Mouse (Mus musculus) cerebellum, postnatal 4 days (tissue): ENCODE measurements at regions not wholly inside any gene's neighbourhood (a gene's known extent, or its start where the extent isn't known, plus 50 kb on each side); places are given as distances from the start of the nearest gene placed in this dataset.

Experiments
- DNase-seq, 2 experiments: peaks; one replicate each; pipeline ENCODE4 v3.0.0; 2022; ENCODE audit warnings: low spot score in 2 of 2, mixed read lengths in 1 of 2

GRCm38 (mm10) chr16:71197523-71197922 lies 883.8 kb downstream of the Gbe1 start:
- peak in 1 of 2 experiments; percentile 2 for DNase-seq

DNA sequence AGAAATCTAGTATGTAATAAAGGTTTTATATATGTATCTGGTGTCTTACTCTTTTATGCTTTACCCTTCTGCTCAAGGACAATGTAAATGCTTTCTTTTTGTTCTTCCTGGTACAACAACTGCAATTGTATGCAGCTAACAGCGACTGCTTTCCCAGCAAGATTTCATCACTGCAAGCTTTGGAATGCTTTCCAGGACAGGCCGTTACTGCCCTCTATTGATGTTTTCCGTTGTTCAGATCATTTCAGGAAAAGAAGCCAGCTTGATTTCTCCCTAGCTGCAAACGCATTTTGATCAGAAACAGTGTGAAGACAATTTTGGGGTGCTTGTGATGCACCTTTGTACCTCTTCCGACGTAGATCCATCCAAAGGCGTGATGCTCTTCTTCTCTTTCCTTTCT lies 895.1 kb downstream of the Gbe1 start:
- DNase-seq = peak in 1 of 2 experiments; percentile 5

DNA sequence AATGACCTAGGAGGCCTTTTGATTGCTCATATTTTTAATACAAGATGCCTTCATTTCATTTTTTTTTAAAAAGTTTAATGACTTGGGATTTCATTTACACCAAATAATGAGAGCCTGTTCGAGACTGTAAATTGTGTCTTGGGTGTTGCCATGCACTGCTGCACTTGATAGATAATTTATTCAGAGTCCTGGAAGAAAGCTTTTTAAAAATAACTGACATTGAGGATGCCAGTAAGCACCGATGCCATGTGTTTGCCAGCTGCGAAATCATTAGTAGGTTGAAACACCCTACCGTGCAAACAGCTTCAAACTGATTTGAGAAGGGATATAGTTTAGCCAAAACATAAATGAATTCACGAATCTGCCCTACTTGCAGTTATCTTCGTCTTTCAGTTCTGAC lies 910.7 kb downstream of the Gbe1 start:
- no peak for DNase-seq

GRCm38 (mm10) chr16:71230104-71230653 lies 916.4 kb downstream of the Gbe1 start:
- DNase-seq = no peak

DNA sequence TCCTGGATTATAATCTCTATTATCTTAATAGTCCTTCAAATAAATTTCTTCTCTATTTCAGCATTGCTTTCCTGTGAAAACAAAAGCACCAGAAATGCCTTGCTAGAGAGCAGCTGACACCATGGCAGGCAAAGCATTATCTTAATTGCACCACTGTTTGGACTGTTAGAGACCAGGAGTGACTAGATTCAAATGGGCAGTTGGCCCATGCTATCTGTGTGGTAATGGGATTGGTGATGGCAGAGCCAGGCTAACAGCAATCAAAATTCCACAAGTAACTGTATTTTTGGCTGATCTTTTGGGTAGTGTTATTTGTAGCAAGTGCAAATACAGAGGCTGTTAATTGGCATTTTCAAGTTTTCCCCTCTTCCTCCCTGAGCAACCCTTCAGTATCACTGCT lies 929.3 kb downstream of the Gbe1 start:
- no peak for DNase-seq

- DNase-seq = no peak
Observed at GRCm38 (mm10) chr16:71243480-71243879, 929.7 kb downstream of the Gbe1 start.

DNA sequence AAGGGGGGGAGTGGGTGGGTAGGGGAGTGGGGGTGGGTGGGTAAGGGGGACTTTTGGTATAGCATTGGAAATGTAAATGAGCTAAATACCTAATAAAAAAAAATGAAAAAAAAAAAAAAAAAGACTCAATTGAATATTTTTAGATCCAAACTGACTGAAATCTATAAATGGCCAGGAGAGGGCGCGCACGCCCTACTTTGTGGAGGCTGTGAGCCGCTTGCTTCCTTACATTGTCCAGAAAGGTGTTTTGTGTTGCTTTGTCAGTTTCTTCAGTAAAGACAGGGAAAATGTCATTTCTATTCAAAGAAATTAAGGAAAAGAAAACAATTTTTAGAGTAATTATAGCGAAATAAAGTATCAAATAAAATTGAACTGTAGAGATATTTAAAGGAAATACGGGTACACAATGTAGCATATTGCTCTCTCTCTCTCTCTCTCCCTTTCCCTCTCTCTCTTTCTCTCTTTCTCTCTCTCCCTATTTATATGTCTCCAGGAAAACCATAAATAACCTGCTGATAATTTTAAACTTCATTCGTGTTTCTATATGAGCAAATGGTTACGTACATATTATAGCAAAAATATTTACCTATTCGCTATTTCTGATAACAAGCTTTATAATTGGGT lies 933.9 kb downstream of the Gbe1 start:
- DNase-seq = peak; percentile 80 to 81

- DNase-seq = no peak
Observed at GRCm38 (mm10) chr16:71255740-71256139, 942.0 kb downstream of the Gbe1 start.

DNA sequence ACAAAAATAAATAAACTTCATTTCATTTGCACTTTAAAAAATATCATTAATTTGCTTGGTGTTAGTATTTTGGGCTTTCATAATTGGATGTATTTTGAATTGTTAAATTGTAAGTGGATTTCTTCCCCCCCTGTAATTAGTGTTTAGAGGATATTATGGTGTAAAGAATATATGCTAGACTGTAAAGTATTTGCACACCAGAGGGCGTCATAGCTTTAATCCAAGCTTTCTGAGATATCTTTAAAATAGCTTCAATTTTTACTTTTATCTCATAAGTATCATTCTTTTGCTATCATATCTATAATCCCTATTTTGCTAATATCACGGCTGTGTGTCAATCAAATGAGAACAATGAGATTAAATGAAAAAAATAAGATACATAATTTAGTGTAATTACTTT lies 942.4 kb downstream of the Gbe1 start:
- DNase-seq = no peak

DNA sequence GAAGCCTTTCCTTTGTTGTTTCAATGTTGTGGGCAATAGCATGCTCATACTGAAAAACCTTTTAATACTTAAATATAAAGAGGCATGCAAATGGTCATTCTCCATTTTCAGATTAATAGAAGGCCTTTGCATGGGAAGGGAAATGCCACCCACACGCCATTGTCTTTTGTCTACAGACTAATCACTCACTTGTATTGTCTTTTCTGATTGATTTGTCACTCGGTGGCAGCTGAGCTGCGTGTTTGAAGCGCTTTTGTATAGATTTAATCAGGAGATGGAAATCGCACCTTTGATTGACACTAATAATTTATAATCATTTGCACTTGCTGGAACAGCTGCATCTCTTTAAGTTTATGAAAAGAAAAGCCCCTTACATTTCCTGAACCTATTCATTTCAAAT lies 953.4 kb downstream of the Gbe1 start:
- DNase-seq = no peak
